Mouse (Mus musculus): Measurements from ENCODE around the gene Grpel1.

- no peak for TF ChIP-seq CTCF (IDR thresholded peaks at IDR 0.05; ENCODE audit: low read depth, low read length)
- no peak for TF ChIP-seq POLR2AphosphoS5 (IDR thresholded peaks at IDR 0.05; ENCODE audit: insufficient replicate concordance, low read depth, low read length)
- no peak for TF ChIP-seq GATA1 (IDR thresholded peaks at IDR 0.05; ENCODE audit: borderline replicate concordance, low read length)
- no peak for TF ChIP-seq TAL1 (conservative IDR thresholded peaks at IDR 0.05; ENCODE audit: low read depth, low read length)
Observed at GRCm38 (mm10) chr5:36446166-36446890, 18.5 kb upstream of the Grpel1 start.
